Mouse (Mus musculus): ENCODE measurements around the gene Olfr168. TPM values are rescaled to one million over a fixed set of nuclear protein-coding genes. Genes with fewer than 3 reads are reported as not detected.
"Not testable (repeated sequence)": the region's sequence is repeated elsewhere in the genome, so short reads cannot be mapped to it uniquely, and the experiment has no call there.

Gene Olfr168
- total RNA-seq (2021), result not detected

DNA sequence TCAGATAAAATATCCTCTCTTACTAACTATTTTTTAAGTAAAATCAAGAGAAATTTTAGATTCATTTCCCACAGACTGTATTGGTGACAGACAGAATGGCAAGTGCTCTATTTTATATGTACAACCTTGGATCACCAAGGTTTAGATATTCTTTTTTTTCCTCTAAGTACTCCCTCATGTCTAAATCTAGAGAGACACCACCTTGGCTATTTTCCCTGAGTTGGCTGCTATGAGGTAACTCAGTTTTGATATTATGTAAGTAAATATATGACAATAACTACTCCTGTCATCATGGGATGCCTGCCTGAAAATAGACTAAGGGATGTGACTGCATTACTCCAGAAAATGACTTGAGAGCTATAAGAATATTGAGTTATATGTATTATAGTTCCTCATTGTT is at the start of gene Olfr168:
Gene Olfr168 (minus strand): TSS at position 101 of the 400 bp plus-strand sequence.
- no peak for DNase-seq
- intact Hi-C loops (cut with DNase I), result no loop called here

- DNase-seq; intact Hi-C loops (cut with DNase I): not testable (repeated sequence)
These were observed 36.4 kb upstream of the Olfr168 start, which contains the start of gene Olfr169 for GRCm38 (mm10) chr16:19571709-19572108. Gene Olfr169 (minus strand): TSS chr16:19571809.

- DNase-seq; intact Hi-C loops (cut with DNase I): not testable (repeated sequence)
These were observed 18.1 kb upstream of the Olfr168 start for GRCm38 (mm10) chr16:19553429-19553828.

- DNase-seq; intact Hi-C loops (cut with DNase I): not testable (repeated sequence)
These were observed 16.9 kb upstream of the Olfr168 start for GRCm38 (mm10) chr16:19552246-19552645.

GRCm38 (mm10) chr16:19522166-19522565 is 13.2 kb downstream of the Olfr168 start, which contains the start of gene Olfr167:
Gene Olfr167 (minus strand): TSS chr16:19522266.
- intact Hi-C loops (cut with DNase I), result no loop called here
- no peak for DNase-seq

- intact Hi-C loops (cut with DNase I), result no loop called here
- no peak for DNase-seq
These were observed 52.0 kb downstream of the Olfr168 start, which contains the start of gene Olfr166 for GRCm38 (mm10) chr16:19483394-19483793. Gene Olfr166 (plus strand): TSS chr16:19483694.

Other genes starting within 250 kb of the Olfr168 start
- gene Olfr164, start 221.5 kb downstream of the Olfr168 start, total RNA-seq (2021), result not detected
- gene Olfr165, start 112.4 kb downstream of the Olfr168 start, total RNA-seq (2021), result not detected
- gene Olfr166, start 51.9 kb downstream of the Olfr168 start, total RNA-seq (2021), result not detected
- not detected for gene Olfr167, start 13.3 kb downstream of the Olfr168 start, total RNA-seq (2021)
- gene Olfr169, start 36.3 kb upstream of the Olfr168 start, total RNA-seq (2021), result not detected
- not detected for gene Olfr170, start 76.3 kb upstream of the Olfr168 start, total RNA-seq (2021)
- gene Olfr171, start 94.4 kb upstream of the Olfr168 start, total RNA-seq (2021), result not detected
- under 1 TPM in 1 of 2 experiments, not detected in 1; 0.07 TPM for gene Lamp3, start 170.8 kb upstream of the Olfr168 start, total RNA-seq (2021)
- gene B3gnt5, start 224.7 kb upstream of the Olfr168 start, total RNA-seq (2021), result 1 to 10 TPM; 3.6 to 4.0 TPM